Mouse (Mus musculus): ENCODE results near the gene Ifit1. TPM values are rescaled to one million over a fixed set of nuclear protein-coding genes. Genes with fewer than 3 reads are reported as not detected.
A peak's percentile ranks its signal among the peaks of the same experiment; 100 is the strongest.
"Not testable (repeated sequence)": the region's sequence is repeated elsewhere in the genome, so short reads cannot be mapped to it uniquely, and the experiment has no call there.

The Ifit1 gene
- total RNA-seq, 1 experiment from 2014 or later = 5.9 TPM

DNA sequence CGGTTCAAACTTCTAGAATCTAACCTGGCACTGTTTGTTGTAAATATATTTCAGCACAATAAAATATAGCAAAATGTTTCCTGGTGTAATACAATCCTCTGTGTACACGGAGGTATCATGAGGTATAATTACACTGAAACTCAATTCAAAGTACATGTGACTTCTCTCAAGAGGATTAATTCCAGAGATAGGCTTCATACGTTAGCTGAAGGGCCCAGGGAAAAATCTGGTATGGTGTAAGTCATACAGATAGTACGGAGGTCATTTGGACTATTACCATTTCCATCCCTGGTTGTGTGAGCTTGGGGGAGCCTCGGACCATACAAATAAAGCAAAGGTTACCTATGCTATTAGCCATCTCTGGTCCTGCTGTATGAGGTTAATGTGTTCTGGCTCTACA lies 1.9 kb downstream of the Ifit1 start:
- no peak for ATAC-seq (replicated peaks in 1 of 2; ENCODE audit: insufficient read depth in 1 of 2, low FRiP score in 2 of 2, low TSS enrichment in 1 of 2, low read depth in 1 of 2, poor library complexity in 2 of 2, severe bottlenecking in 2 of 2)

DNA sequence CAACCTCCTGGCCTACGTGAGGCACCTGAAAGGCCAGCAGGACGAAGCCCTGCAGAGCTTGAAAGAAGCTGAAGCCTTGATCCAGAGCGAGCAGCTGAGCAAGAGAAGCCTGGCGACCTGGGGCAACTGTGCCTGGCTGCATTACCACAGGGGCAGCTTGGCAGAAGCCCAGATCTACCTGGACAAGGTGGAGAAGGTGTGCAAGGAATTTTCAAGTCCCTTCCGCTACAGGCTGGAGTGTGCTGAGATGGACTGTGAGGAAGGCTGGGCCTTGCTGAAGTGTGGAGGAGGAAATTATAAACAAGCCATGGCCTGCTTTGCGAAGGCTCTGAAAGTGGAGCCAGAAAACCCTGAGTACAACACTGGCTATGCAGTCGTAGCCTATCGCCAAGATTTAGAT lies 7.0 kb downstream of the Ifit1 start:
- ATAC-seq (replicated peaks in 1 of 2; ENCODE audit: insufficient read depth in 1 of 2, low FRiP score in 2 of 2, low TSS enrichment in 1 of 2, low read depth in 1 of 2, poor library complexity in 2 of 2, severe bottlenecking in 2 of 2) = not testable (repeated sequence)

DNA sequence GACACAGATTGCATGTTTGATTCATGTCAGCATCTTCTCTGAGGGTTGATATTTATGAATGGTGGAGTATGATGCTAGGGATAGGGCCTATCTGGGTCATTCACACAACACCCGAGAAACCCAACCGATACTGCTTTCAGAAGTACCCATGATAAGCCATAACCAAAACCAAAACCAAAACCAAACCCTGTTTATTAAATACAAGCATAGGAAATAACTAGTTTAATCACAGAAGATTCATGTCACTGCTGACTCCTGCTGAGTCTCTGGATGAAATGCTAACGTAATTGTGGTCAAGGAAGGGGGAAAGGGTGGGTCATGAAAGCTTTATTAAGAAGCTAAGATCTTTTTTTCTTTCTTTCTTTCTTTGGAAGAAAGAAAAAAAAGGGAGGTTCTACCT lies 9.6 kb downstream of the Ifit1 start:
- ATAC-seq (replicated peaks in 1 of 2; ENCODE audit: insufficient read depth in 1 of 2, low FRiP score in 2 of 2, low TSS enrichment in 1 of 2, low read depth in 1 of 2, poor library complexity in 2 of 2, severe bottlenecking in 2 of 2) = no peak

DNA sequence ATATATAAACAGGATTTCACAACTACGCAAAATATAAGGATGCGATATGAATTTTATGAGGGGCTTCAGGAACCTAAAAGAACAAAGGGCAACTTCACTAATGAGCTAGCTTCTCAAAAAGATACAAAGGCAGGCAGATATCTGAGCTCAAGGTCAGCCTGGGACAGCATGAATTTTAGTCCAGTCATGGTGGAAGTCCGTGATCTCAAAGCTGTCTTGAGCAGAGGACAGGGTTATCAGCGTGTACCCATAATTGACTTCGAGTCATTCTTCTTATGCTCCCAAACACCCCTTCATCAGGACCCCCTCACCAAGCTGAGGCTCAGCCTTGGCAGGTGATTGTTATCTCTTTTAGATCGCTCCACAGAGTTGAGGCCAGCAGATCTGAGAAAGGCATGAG lies 10.3 kb downstream of the Ifit1 start:
- ATAC-seq (replicated peaks in 1 of 2; ENCODE audit: insufficient read depth in 1 of 2, low FRiP score in 2 of 2, low TSS enrichment in 1 of 2, low read depth in 1 of 2, poor library complexity in 2 of 2, severe bottlenecking in 2 of 2) = no peak

DNA sequence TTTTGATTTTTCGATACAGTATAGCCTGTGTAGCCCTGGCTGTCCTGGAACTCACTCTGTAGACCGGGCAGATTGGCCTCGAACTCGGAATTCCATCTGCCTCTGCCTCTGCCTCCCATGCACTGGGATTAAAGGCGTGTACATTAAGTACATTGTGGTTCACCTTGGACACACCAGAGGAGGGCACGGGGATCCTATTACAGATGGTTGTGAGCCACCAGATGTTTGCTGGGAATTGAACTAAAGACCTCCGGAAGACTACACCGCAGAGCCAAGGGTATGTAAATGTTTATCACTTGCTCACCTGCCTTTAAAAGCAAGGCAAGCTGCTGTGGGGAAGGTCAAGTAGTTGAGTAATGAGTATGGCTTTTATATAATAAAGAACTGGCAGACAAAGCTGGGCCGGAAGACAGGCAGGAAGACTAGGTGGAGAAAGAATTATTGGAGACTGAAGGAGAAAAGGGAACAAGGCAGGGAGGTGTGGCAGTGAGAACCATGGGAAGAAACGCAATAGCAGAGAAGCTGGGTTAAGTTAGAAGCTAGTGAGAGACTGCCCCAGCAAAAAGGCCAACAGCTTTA lies 14.6 kb downstream of the Ifit1 start:
- ATAC-seq (replicated peaks in 1 of 2; ENCODE audit: insufficient read depth in 1 of 2, low FRiP score in 2 of 2, low TSS enrichment in 1 of 2, low read depth in 1 of 2, poor library complexity in 2 of 2, severe bottlenecking in 2 of 2) = no peak

DNA sequence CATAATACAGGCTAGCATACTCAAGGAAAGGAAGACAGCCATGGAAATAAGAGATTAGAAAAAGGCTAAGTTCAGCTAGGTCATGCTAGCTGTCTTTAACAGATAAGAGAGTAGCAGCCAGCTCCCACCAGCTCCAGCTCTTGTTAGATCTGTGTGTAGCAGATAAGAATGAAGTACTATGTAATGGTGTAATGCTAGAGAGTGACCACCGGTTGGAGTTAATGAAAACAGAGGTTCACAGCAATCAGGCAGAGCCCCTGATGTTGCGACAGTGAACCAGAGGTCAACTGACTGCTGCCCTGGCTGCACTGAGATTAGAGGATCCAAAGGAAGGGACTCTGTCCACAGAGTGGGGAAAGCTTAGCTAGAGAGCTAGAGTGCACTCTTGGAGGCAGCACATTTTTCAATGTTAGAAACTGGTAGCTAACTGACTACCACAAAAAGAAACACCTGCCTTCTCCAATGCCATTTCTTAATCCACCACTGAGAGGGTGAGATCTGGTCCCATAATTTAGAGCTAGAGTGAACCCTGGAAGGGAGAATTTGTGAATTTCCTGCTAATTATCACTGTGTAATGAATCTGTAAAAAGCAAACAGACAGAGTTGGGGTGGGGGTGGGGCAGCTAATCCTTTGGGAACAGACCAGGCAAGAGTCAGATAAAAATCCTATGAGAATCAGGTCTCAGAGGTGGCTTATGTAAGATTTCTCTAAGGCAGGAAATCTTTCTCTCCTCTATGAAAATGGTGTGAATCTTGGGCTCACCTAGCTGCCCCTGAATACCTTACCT lies 16.0 kb downstream of the Ifit1 start:
- ATAC-seq (replicated peaks in 1 of 2; ENCODE audit: insufficient read depth in 1 of 2, low FRiP score in 2 of 2, low TSS enrichment in 1 of 2, low read depth in 1 of 2, poor library complexity in 2 of 2, severe bottlenecking in 2 of 2) = peak; percentile 56 to 77

DNA sequence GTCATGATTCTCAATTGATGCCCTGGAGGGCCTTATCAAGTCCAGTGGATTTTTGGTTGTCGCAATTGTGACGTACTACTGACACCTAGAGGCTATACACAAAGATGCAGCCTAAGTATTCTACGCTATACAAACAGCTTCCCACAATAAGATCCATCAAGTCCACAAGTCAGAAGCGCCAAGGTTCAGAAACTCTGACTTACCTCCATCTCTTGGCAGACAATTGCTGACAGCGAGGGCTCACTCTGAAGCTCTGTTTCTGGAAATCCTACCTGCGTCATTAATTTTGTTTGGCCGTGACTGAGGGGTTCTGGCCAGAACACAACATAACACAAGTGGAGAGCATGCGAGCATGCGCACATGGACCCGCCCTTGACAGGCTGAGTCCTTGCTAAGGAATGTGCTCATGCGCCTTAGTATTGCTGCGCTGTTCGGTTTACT lies 21.4 kb downstream of the Ifit1 start:
- peak; percentile 87 to 88 for ATAC-seq (replicated peaks in 1 of 2; ENCODE audit: insufficient read depth in 1 of 2, low FRiP score in 2 of 2, low TSS enrichment in 1 of 2, low read depth in 1 of 2, poor library complexity in 2 of 2, severe bottlenecking in 2 of 2)

DNA sequence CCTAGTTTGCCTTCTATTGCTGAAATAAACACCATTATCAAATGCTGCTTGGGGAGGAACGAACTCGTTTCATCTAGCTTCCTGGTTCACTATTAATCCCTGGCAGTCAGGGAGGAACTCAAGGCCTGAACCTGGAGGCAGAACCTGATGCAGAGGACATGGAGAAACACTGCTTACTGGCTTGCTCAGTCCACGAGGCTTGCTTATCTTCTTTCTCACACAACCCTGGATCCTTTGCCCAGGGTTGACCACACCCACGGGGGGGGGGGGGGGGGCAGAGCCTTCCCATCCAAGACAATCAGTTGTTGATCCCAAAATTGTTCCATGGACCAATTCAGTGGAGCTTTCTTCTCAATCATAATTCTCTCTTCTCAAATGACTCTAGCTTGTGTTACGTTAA lies 22.1 kb downstream of the Ifit1 start:
- ATAC-seq (replicated peaks in 1 of 2; ENCODE audit: insufficient read depth in 1 of 2, low FRiP score in 2 of 2, low TSS enrichment in 1 of 2, low read depth in 1 of 2, poor library complexity in 2 of 2, severe bottlenecking in 2 of 2) = no peak

DNA sequence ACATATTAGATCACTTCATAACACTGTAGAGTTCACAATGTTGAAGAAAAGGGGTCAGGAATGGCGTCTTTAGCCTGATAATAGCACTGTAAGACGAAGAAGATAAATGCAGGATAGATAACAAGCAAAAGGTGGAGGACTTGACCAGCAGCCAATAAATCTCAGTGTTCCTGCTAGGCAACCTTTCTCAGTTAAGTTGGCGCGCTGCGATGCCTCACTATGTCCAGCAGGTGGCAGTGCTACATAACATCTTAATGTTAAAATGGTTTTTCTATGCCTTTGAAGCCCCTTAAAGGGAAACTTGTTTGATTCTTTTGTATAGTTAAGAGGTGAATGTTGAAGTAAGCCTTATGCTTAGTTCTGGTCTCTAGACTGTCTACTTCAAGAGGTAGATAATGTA lies 25.5 kb downstream of the Ifit1 start:
- peak in 1 of 2 experiments; percentile 73; a peak in 2 of 4 replicates for ATAC-seq (replicated peaks in 1 of 2; ENCODE audit: insufficient read depth in 1 of 2, low FRiP score in 2 of 2, low TSS enrichment in 1 of 2, low read depth in 1 of 2, poor library complexity in 2 of 2, severe bottlenecking in 2 of 2)

DNA sequence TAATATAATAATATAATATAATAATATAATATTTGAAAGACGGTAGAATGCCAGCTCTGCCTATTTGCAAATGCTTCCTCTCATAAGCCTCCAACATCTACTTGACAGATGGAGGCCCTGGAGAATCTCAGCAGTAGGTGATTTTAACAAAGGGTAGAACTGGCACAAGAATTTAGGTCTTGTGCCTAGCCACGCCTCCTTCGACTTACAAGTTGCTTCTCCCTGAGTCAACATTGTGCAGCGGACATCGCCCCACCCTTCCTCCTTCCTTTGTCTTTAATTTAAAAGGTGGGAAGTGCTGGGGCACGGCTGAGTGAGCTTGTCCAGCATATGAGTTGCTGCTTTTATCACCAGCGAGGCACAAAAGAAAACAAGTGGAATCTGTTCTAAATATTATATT lies 32.8 kb downstream of the Ifit1 start:
- no peak for ATAC-seq (replicated peaks in 1 of 2; ENCODE audit: insufficient read depth in 1 of 2, low FRiP score in 2 of 2, low TSS enrichment in 1 of 2, low read depth in 1 of 2, poor library complexity in 2 of 2, severe bottlenecking in 2 of 2)

DNA sequence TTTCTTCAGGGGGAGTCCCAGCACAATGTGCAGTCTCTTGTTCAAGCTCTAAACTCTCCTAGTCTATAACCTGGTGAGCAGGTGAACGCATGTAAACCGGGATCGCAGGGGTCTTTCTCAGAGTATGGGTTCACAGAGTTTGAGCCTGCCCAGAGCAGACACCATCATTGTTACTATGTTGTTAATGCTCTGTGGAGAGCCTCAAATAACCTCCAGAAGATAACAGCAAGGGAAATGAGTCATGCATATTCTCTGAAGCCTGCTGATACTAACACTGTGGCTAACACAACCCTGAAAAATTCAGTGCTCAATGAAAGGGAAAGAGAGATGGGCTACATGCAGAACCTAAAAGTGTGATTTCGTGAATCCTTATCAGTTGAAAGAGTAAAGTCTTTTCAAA lies 37.8 kb downstream of the Ifit1 start:
- ATAC-seq (replicated peaks in 1 of 2; ENCODE audit: insufficient read depth in 1 of 2, low FRiP score in 2 of 2, low TSS enrichment in 1 of 2, low read depth in 1 of 2, poor library complexity in 2 of 2, severe bottlenecking in 2 of 2) = no peak

DNA sequence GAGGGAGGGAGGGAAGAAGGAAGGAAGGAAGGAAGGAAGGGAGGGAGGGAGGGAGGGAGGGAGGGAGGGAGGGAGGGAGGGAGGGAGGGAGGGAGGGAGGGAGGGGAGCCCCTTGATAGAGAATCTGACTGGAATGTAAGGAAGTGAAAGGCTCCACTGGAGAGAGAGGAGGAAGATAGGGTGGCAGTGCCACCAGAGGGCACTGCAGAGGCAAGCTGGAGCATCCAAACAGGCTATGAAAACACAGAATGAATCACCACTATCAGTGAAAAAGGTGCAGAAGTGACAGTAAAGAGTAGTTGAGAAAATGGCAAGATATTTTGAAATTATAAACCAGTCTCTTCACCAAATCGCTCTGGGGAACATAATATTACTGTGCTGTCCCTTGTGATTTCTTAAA lies 44.2 kb downstream of the Ifit1 start:
- ATAC-seq (replicated peaks in 1 of 2; ENCODE audit: insufficient read depth in 1 of 2, low FRiP score in 2 of 2, low TSS enrichment in 1 of 2, low read depth in 1 of 2, poor library complexity in 2 of 2, severe bottlenecking in 2 of 2) = 0 out of 4 replicates have a peak, but pooled peaks of 1 of the 2 experiments have one; percentile 37

DNA sequence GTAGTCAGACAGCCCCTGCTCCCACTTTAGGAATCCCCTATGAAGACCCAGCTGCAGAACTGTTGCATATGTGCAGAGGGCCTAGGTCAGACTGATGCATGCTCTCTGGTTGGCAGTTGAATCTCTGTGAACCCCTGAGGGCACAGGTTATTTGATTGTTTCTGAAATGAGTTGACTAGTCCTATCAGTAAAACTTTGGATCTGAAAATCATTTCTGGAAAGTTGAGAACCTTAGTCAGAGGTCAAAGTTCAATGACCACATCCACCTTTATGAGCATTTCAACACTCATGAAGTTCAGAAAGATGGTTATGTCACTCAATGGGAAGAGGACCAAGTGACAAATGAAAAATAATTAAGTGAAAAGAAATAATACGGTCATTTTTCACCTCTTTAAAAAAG lies 44.9 kb downstream of the Ifit1 start:
- ATAC-seq (replicated peaks in 1 of 2; ENCODE audit: insufficient read depth in 1 of 2, low FRiP score in 2 of 2, low TSS enrichment in 1 of 2, low read depth in 1 of 2, poor library complexity in 2 of 2, severe bottlenecking in 2 of 2) = no peak

DNA sequence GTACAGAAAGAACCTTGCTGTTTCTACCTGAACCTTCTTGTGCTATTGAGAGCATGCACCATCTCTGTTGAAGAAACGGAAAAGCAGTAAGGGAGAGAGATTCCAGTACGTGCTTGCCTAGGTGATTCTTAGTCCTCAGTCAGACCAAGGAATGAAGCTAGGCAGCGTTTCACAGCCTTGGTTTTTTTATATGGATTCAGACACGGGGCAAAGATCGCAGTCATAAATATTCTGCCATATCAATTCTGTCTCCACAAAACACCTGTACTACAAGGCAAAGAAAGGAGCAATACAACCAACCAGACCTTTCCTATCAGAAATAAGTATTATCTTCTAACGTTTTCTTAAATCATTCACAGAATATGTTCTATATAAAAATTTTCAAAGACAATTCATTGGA lies 50.7 kb downstream of the Ifit1 start:
- ATAC-seq (replicated peaks in 1 of 2; ENCODE audit: insufficient read depth in 1 of 2, low FRiP score in 2 of 2, low TSS enrichment in 1 of 2, low read depth in 1 of 2, poor library complexity in 2 of 2, severe bottlenecking in 2 of 2) = no peak

DNA sequence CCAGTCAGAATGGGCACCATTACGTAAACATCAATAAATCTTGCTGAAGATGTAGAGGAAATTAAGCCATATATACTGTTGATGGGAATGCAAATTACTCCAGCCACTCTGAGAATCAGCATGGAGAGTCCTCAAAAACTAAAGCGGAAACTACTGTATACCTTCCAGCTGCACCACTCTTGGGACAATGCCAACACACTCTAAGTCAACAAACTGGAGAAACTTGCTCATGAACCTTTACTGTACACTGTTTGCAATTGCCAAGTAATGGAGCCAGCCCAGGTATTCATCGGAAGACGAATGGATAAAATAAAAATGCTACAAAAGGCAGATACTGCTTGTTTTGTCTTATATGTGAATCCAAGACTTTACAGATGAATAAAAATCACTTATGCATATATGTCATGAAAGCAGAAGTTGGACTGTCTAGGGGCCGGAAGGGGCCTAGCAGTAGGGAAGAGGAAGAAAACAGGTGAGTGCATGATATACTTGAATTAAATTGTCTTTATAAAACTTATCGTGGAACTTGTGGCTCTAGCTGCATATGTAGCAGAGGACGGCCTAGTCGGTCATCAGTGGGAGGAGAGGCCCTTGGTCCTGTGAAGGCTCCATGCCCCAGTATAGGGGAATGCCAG lies 55.8 kb downstream of the Ifit1 start:
- peak in 1 of 2 experiments; percentile 36; a peak in 1 of 4 replicates for ATAC-seq (replicated peaks in 1 of 2; ENCODE audit: insufficient read depth in 1 of 2, low FRiP score in 2 of 2, low TSS enrichment in 1 of 2, low read depth in 1 of 2, poor library complexity in 2 of 2, severe bottlenecking in 2 of 2)

DNA sequence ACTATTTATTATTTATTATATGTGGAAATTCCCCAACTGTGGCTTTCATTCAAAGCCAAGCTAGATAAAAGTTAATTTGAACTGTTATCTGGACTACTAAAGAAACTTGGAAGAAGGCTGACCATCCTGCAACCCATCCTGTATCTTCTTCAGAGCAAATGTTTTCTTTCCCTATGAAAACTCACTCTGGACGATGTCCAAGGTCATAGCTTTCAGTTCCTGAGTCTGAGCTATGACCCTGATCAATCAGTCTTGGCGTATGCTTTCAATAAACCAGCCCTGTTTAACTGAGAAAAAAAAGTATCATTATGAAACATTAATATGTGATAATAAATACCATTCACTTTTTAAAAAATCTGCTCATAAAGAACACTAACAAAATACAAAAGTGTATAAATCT lies 56.8 kb downstream of the Ifit1 start:
- no peak for ATAC-seq (replicated peaks in 1 of 2; ENCODE audit: insufficient read depth in 1 of 2, low FRiP score in 2 of 2, low TSS enrichment in 1 of 2, low read depth in 1 of 2, poor library complexity in 2 of 2, severe bottlenecking in 2 of 2)

DNA sequence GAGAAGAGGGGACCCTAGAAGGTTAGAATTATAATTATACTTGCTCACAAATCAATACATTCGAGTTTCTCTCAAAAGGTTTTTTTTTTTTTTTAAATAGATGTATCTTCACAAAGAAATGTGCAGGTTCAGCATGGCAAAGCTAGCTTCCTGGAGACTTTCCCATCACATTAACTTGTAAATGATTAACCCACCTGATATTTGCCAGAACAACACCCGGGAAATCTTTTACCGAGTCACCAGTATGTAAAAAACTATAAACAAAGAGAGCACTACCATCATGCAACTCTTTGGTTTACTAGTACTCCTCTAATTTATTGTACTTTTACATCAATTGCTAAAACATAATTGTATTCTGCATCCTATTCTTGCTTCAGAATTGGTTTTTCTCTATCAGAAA lies 57.8 kb downstream of the Ifit1 start:
- ATAC-seq (replicated peaks in 1 of 2; ENCODE audit: insufficient read depth in 1 of 2, low FRiP score in 2 of 2, low TSS enrichment in 1 of 2, low read depth in 1 of 2, poor library complexity in 2 of 2, severe bottlenecking in 2 of 2) = no peak

DNA sequence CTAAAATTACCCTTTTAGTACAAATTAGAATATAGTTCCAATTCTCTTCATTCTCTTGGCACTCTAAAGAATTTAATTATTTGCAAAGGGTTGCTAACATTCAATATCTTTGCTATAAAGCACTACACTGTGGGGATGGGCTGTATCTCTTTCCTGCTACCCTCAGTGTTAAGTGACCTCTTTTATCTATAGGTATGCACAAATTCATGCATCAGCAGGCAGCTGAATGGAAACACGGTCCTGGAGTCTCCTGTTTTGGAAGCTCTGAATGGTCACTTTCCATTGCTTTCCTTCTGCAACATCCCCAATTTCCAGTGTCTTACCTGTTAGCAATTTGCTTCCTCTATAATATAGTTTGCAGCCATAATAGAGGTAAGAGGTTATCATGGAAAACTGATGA lies 58.2 kb downstream of the Ifit1 start:
- no peak for ATAC-seq (replicated peaks in 1 of 2; ENCODE audit: insufficient read depth in 1 of 2, low FRiP score in 2 of 2, low TSS enrichment in 1 of 2, low read depth in 1 of 2, poor library complexity in 2 of 2, severe bottlenecking in 2 of 2)
